Mouse (Mus musculus) limb, embryonic 11.5 days (tissue): ENCODE results near the gene Slc30a5. TPM values are rescaled to one million over a fixed set of nuclear protein-coding genes. Genes with fewer than 3 reads are reported as not detected.
"Not testable (repeated sequence)": the region's sequence is repeated elsewhere in the genome, so short reads cannot be mapped to it uniquely, and the experiment has no call there.

Experiments
- ATAC-seq: fragments of 200-750 bp; cut with Nextera tagmentation; 2 replicates; pipeline ENCODE4 v1.8.0; 2017; ENCODE audit warnings: low read depth; ENCODE audit not compliant: insufficient number of reproducible peaks, low FRiP score, low TSS enrichment
- DNase-seq: peaks from one replicate; pipeline ENCODE4 v3.0.0-alpha.2; 2015; ENCODE audit warnings: low spot score
- H3K27ac ChIP-seq: fragments of 300-500 bp; sonication (generic); replicated peaks from 2 replicates; pipeline ENCODE4 v1.5.1; 2014; ENCODE audit warnings: low read depth, mild to moderate bottlenecking, low read length
- H3K27me3 ChIP-seq: fragments of 300-500 bp; sonication (generic); 2 replicates; pipeline ENCODE4 v1.6.1; 2014; ENCODE audit warnings: mild to moderate bottlenecking, low read length, mixed read lengths; ENCODE audit not compliant: control insufficient read depth, insufficient read depth
- H3K36me3 ChIP-seq: fragments of 300-500 bp; sonication (generic); 2 replicates; pipeline ENCODE4 v1.6.1; 2014; ENCODE audit warnings: mild to moderate bottlenecking, low read length, moderate library complexity, mixed read lengths; ENCODE audit not compliant: control insufficient read depth, insufficient read depth
- H3K4me1 ChIP-seq: fragments of 300-500 bp; sonication (generic); 2 replicates; pipeline ENCODE4 v1.6.1; 2014; ENCODE audit warnings: low read length, mixed read lengths; ENCODE audit not compliant: control insufficient read depth, insufficient read depth
- H3K4me2 ChIP-seq: fragments of 300-500 bp; sonication (generic); 2 replicates; pipeline ENCODE4 v1.6.1; 2014; ENCODE audit warnings: low read depth, mild to moderate bottlenecking, moderate library complexity; ENCODE audit not compliant: severe bottlenecking
- H3K4me3 ChIP-seq: fragments of 300-500 bp; sonication (generic); 2 replicates; pipeline ENCODE4 v1.5.1; 2014; ENCODE audit warnings: low read depth, low read length
- H3K9ac ChIP-seq: fragments of 300-500 bp; sonication (generic); 2 replicates; pipeline ENCODE4 v1.6.1; 2014; ENCODE audit warnings: mild to moderate bottlenecking, low read length
- H3K9me3 ChIP-seq: fragments of 300-500 bp; sonication (generic); 2 replicates; pipeline ENCODE4 v1.6.1; 2016; ENCODE audit warnings: low read length; ENCODE audit not compliant: control insufficient read depth
- WGBS: fragments of 180-500 bp; shearing (Covaris S2); extraction: QIAGEN DNeasy Blood & Tissue Kit; methylation state at CpG from one replicate; pipeline ENCODE4 v1.1.7; 2014; 5-methylcytosine and 5-hydroxymethylcytosine counted together
- polyA plus RNA-seq: library from polyadenylated mRNA; unstranded; fragments of >200 nt; fragmentation: Nextera tagmentation; extraction: Ambion mirVana; gene quantifications from 2 replicates; pipeline ENCODE4 v1.2.1, GENCODE M21; 2014

Slc30a5 gene
- polyA plus RNA-seq, 1 experiment from 2014 or later = 52.7 TPM

GRCm38 (mm10) chr13:100873530-100873929 lies 40.3 kb upstream of the Slc30a5 start:
- no peaks in the 10 kb centered on the region for H3K36me3 ChIP-seq
- ATAC-seq (no peak), DNase-seq (no peak)
- no peaks in the 10 kb centered on the region for H3K27me3 ChIP-seq
- no peak overlapping the region for H3K4me2 ChIP-seq
- no peaks in the 10 kb centered on the region for H3K9me3 ChIP-seq
- no peak overlapping the region for H3K4me3 ChIP-seq
- no peaks in the 10 kb centered on the region for H3K4me1 ChIP-seq
- WGBS = 86% methylated on average over 8 of the region's 8 CpGs
- no peak overlapping the region for H3K27ac ChIP-seq
- no peak overlapping the region for H3K9ac ChIP-seq

DNA sequence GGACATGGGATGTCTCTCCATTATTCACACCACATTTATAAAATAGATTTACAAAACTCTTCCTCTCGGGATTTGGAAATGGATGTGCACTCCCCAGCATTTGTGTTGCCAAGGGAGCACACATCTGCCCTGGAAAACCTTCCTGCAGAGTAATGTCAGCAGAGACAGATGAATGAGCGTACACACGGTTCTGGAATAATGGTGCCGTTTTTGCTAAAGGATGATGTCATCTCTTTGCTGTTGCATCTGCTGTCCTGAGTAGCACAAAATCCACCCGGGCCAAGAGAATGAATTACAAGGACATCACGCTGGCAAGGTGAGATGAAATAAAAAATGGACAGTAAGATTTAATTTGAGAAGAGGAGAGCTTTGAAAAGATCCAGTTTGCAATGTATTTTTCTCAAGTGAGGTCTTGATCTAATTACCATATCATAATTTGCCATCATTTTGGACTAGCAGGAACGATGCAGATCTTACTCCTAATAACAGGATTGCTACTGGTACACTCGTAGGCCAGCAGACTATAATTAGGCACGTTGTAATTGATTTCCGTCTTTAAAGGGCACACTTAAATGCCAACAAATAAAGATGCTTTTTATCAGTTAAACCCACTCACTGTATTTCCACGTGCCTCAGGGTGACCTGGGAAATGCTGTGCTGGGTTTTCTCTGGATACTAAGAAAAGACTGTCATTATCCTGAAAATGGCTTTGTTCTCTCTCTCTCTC lies 38.4 kb upstream of the Slc30a5 start:
- no peaks in the 10 kb centered on the region for H3K4me1 ChIP-seq
- 68% methylated on average over 11 of the region's 11 CpGs for WGBS
- no peak overlapping the region for H3K9ac ChIP-seq
- ATAC-seq (no peak), DNase-seq (no peak)
- H3K9me3 ChIP-seq = no peaks in the 10 kb centered on the region
- no peak overlapping the region for H3K4me2 ChIP-seq
- H3K36me3 ChIP-seq = no peaks in the 10 kb centered on the region
- no peaks in the 10 kb centered on the region for H3K27me3 ChIP-seq
- H3K27ac ChIP-seq = no peak overlapping the region
- no peak overlapping the region for H3K4me3 ChIP-seq

- Histone ChIP-seq H3K9me3 (no peaks in the 10 kb centered on the region), H3K4me1 (no peaks in the 10 kb centered on the region), H3K27me3 (no peaks in the 10 kb centered on the region), H3K4me2 (no peak overlapping the region), H3K4me3 (no peak overlapping the region), H3K36me3 (no peaks in the 10 kb centered on the region), H3K9ac (no peak overlapping the region), H3K27ac (no peak overlapping the region)
- ATAC-seq (no peak), DNase-seq (no peak)
- WGBS = 76% methylated on average over 4 of the region's 4 CpGs
Measured at GRCm38 (mm10) chr13:100869813-100870212, 36.6 kb upstream of the Slc30a5 start.

DNA sequence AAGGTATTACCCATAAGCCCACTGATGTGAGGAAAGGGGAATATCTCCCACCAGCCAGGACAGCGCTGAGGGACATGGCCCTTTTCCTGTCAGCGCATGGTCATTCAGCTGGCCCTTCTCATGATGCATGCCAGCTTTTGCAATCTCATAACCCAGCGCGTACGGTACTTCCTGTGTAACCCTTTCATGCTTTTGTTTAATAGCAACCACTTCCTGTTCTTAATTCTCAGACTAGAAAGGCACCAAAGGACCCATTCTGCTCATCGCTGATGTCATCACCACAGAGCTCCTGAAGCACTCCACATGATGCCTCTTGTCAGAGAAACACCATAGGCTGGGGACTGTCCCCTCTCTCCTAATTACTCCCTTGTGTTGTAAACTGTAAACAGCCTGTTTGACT lies 33.1 kb upstream of the Slc30a5 start:
- no peaks in the 10 kb centered on the region for H3K9me3 ChIP-seq
- WGBS = 76% methylated on average over 6 of the region's 6 CpGs
- H3K9ac ChIP-seq = no peak overlapping the region
- no peak for DNase-seq
- no peak overlapping the region for H3K27ac ChIP-seq
- H3K4me1 ChIP-seq = no peaks in the 10 kb centered on the region
- no peak for ATAC-seq
- no peaks in the 10 kb centered on the region for H3K27me3 ChIP-seq
- H3K4me2 ChIP-seq = no peak overlapping the region
- no peaks in the 10 kb centered on the region for H3K36me3 ChIP-seq
- H3K4me3 ChIP-seq = no peak overlapping the region

DNA sequence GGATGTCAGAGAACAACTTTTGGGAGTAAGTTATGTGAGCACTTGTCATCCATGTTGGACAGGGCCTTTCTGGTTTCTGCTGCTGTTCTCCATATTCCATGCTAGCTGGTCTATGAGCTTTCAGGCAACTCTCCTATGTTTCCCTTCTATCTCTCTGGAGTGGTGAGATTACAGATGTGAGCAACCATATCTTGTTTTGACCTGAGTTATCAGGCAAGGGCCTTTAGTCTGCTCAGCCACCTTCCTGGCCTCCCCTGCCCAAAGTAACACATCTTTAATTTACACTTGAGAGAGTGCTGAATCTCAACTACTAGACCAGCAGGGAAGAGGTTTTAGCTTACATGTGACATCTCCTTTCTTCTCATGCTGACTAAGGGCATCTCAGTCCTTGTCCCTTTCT lies 32.5 kb upstream of the Slc30a5 start:
- DNase-seq (no peak), ATAC-seq (no peak)
- no peaks in the 10 kb centered on the region for H3K36me3 ChIP-seq

GRCm38 (mm10) chr13:100863914-100864313 lies 30.7 kb upstream of the Slc30a5 start:
- not testable (repeated sequence) for H3K27me3 ChIP-seq, H3K4me1 ChIP-seq, H3K9me3 ChIP-seq, DNase-seq, H3K27ac ChIP-seq, ATAC-seq, H3K4me2 ChIP-seq, H3K36me3 ChIP-seq, H3K9ac ChIP-seq, H3K4me3 ChIP-seq
- 90% methylated on average over 1 of the region's 1 CpGs for WGBS

More for the DNA sequence above, 32.5 kb upstream of the Slc30a5 start:
- Histone ChIP-seq H3K4me3 (no peak overlapping the region), H3K27ac (no peak overlapping the region), H3K9ac (no peak overlapping the region), H3K9me3 (no peaks in the 10 kb centered on the region), H3K27me3 (no peaks in the 10 kb centered on the region), H3K4me1 (no peaks in the 10 kb centered on the region), H3K4me2 (no peak overlapping the region)

DNA sequence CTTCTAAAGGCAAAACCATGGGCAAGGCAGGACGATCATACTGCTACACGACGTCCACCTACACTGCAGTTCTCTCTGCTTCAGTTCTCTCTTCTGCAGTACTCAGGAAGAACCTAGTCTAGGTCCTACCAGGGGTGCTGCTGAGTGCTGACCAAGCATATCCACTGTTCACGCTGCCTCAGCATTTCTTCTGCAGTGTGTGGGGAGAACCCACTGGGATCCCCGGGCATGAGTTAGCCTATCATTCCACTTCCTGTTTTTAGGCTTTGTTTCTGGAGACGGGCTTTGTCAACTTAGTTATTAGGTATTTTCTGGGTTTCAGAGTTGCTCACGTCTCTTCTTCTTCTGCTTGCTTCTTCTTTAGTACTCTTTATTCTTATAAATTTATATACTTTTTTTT lies 25.9 kb upstream of the Slc30a5 start:
- no peak overlapping the region for H3K4me2 ChIP-seq
- H3K27ac ChIP-seq = no peak overlapping the region
- no peak overlapping the region for H3K4me3 ChIP-seq
- no peaks in the 10 kb centered on the region for H3K36me3 ChIP-seq
- no peak for ATAC-seq
- no peaks in the 10 kb centered on the region for H3K4me1 ChIP-seq
- no peaks in the 10 kb centered on the region for H3K27me3 ChIP-seq
- no peak overlapping the region for H3K9ac ChIP-seq
- no peak for DNase-seq
- 91% methylated on average over 7 of the region's 7 CpGs for WGBS
- no peaks in the 10 kb centered on the region for H3K9me3 ChIP-seq

DNA sequence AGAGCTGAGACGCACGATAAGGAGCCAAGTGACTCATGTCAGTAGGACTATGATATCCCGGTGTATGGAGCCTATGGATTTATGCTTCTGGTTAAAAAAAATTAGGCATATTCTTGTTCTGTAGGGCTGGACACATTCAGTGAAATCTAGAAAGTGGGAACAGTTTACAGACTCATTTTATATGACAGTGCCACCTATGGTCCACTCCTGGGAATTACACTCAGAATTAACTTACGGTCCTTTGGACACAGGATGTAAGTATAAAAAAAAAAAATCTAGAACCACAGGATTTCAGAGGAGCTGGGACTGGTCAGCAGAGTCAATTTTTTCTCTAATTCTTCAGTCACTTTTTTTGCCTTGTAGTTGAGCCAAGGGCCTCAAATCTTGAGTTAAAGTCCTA lies 20.9 kb upstream of the Slc30a5 start:
- ATAC-seq (no peak; the same call in 1 of the 2 replicates), DNase-seq (peak; percentile 46)
- H3K4me1 ChIP-seq = no peaks in the 10 kb centered on the region
- no peaks in the 10 kb centered on the region for H3K9me3 ChIP-seq
- H3K9ac ChIP-seq = no peak overlapping the region
- no peaks in the 10 kb centered on the region for H3K27me3 ChIP-seq
- H3K36me3 ChIP-seq = no peaks in the 10 kb centered on the region
- H3K27ac ChIP-seq = no peak overlapping the region
- WGBS = 51% methylated on average over 4 of the region's 4 CpGs
- no peak overlapping the region for H3K4me3 ChIP-seq
- H3K4me2 ChIP-seq = no peak overlapping the region

DNA sequence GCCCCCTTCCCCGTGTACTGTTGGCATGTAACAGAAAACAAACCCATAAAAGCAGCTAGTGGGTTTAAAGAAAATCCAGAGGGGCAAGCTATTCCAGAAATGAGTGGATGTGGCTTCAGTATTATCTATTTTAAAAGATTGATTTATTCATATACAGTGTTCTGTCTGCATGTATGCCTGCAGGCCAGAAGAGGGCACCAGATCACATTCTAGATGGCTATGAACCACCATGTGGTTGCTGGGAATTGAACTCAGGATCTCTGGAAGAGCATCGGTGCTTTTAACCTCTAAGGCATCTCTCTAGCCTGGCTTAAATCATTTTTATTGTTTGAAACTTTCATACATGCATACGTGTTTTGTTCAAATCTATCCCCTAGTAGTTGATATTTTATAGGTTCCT lies 19.9 kb upstream of the Slc30a5 start:
- H3K9me3 ChIP-seq = no peaks in the 10 kb centered on the region
- no peaks in the 10 kb centered on the region for H3K4me1 ChIP-seq
- no peak for DNase-seq
- no peak overlapping the region for H3K27ac ChIP-seq
- no peak for ATAC-seq
- H3K4me2 ChIP-seq = no peak overlapping the region
- H3K36me3 ChIP-seq = no peaks in the 10 kb centered on the region
- no peak overlapping the region for H3K9ac ChIP-seq
- WGBS = 71% methylated on average over 3 of the region's 3 CpGs
- no peak overlapping the region for H3K4me3 ChIP-seq
- H3K27me3 ChIP-seq = no peaks in the 10 kb centered on the region
